Comparison of ENCODE assay signal across 17 mouse cellular contexts in genomic region chr16:19889576-19889975, GRCm38 (mm10).
DNase-seq lines count a peak whose midpoint lies in the region.
"Had no signal": no experiment of that assay in that cellular context is flagged by ENCODE, and none has a peak within 500 bp of the region (broad histone marks: within the 10 kb centered on the region; RNA-seq: fewer than 3 reads in every experiment).

No protein-coding gene starts in this region.

- peak; percentile 27 for DNase-seq in embryo, embryonic 10 days (ENCODE audit: low spot score)
- no peak for DNase-seq in embryo, embryonic 9.5 days (ENCODE audit: extremely low spot score)
- peak; percentile 52 for DNase-seq in embryo, embryonic 10.5 days (ENCODE audit: low spot score)
- DNase-seq in embryo, embryonic 11.5 days (ENCODE audit: low read depth, low spot score), result peak; percentile 19
- peak; percentile 31 for DNase-seq in yolk sac, embryonic 10.5 days (ENCODE audit: low spot score)
- no peak for DNase-seq in T-cell, adult 2 months (ENCODE audit: low spot score)
- DNase-seq in layer of hippocampus, adult 18-20 months (ENCODE audit: low spot score in 2 of 2), result no peak
- DNase-seq: adrenal gland, adult 2 months; adrenal gland, postnatal 14 days; adrenal gland, postnatal 36 days; B cell, adult 2 months; cerebellum, adult 11-12 months; cerebellum, adult 2 months; cerebellum, adult 9-10 months; cerebellum, postnatal 10 days; cerebellum, postnatal 25 days; forebrain, postnatal 0 days had no signal

Comparison
In these comparisons a context has a peak if more than half of its experiments do, and no peak if none do; other contexts are left out.
1. DNase-seq: peak in embryo, embryonic 10 days (single experiment), embryo, embryonic 10.5 days (single experiment), embryo, embryonic 11.5 days (single experiment) and yolk sac, embryonic 10.5 days (single experiment); none in embryo, embryonic 9.5 days (single experiment), T-cell, adult 2 months (single experiment) and layer of hippocampus, adult 18-20 months (0 of 2).